Mouse (Mus musculus) heart, embryonic 14.5 days (tissue): ENCODE measurements around the gene Plvap. TPM values are rescaled to one million over a fixed set of nuclear protein-coding genes. Genes with fewer than 3 reads are reported as not detected.
"Not testable (repeated sequence)": the region's sequence is repeated elsewhere in the genome, so short reads cannot be mapped to it uniquely, and the experiment has no call there.

ENCODE experiments used
- ATAC-seq: fragments of 200-750 bp; cut with Nextera tagmentation; 2 replicates; pipeline ENCODE4 v1.8.0; 2017; ENCODE audit warnings: low read depth, moderate TSS enrichment; ENCODE audit not compliant: insufficient number of reproducible peaks, insufficient read depth, low FRiP score
- H3K27ac ChIP-seq, 2 experiments: fragments of 200-500 bp in 1 of 2; fragments of 300-500 bp in 1 of 2; sonication (generic) in 1 of 2; replicated peaks in 1 of 2; 2 replicates each; pipeline ENCODE4 v1.5.1; 2012 to 2014; ENCODE audit warnings: low read depth in 2 of 2, low read length in 2 of 2, control low read depth in 1 of 2, mild to moderate bottlenecking in 1 of 2, mixed read lengths in 1 of 2; ENCODE audit not compliant: control insufficient read depth in 1 of 2, insufficient read depth in 1 of 2
- H3K27me3 ChIP-seq: fragments of 300-500 bp; sonication (generic); 2 replicates; pipeline ENCODE4 v1.6.1; 2014; ENCODE audit warnings: mild to moderate bottlenecking, low read length, control low read depth; ENCODE audit not compliant: control insufficient read depth, insufficient read depth
- H3K36me3 ChIP-seq: fragments of 300-500 bp; sonication (generic); 2 replicates; pipeline ENCODE4 v1.6.1; 2014; ENCODE audit warnings: mild to moderate bottlenecking, control low read depth, low read length, mixed read lengths; ENCODE audit not compliant: control insufficient read depth, insufficient read depth
- H3K4me1 ChIP-seq, 2 experiments: fragments of 200-500 bp in 1 of 2; fragments of 300-500 bp in 1 of 2; sonication (generic) in 1 of 2; 2 replicates each; pipeline ENCODE4 v1.6.1; 2012 to 2014; ENCODE audit warnings: low read length in 2 of 2, control low read depth in 1 of 2, mixed read lengths in 1 of 2; ENCODE audit not compliant: control insufficient read depth in 2 of 2, insufficient read depth in 2 of 2
- H3K4me2 ChIP-seq: fragments of 300-500 bp; sonication (generic); 2 replicates; pipeline ENCODE4 v1.6.1; 2014; ENCODE audit warnings: mild to moderate bottlenecking, low read length
- H3K4me3 ChIP-seq, 2 experiments: fragments of 200-500 bp in 1 of 2; fragments of 300-500 bp in 1 of 2; sonication (generic) in 1 of 2; 2 replicates each; pipeline ENCODE4 v1.5.1; 2012 to 2014; ENCODE audit warnings: low read length in 2 of 2, mild to moderate bottlenecking in 2 of 2, control low read depth in 1 of 2, low read depth in 1 of 2, moderate library complexity in 1 of 2; ENCODE audit not compliant: control insufficient read depth in 1 of 2, insufficient read depth in 1 of 2
- H3K9ac ChIP-seq: fragments of 300-500 bp; sonication (generic); 2 replicates; pipeline ENCODE4 v1.6.1; 2014; ENCODE audit warnings: mild to moderate bottlenecking, low read length
- H3K9me3 ChIP-seq: fragments of 300-500 bp; sonication (generic); 2 replicates; pipeline ENCODE4 v1.6.1; 2016; ENCODE audit warnings: low read length, control low read depth; ENCODE audit not compliant: control insufficient read depth
- WGBS: fragments of 180-500 bp; shearing (Covaris S2); extraction: QIAGEN DNeasy Blood & Tissue Kit; methylation state at CpG from one replicate; pipeline ENCODE4 v1.1.7; 2014; 5-methylcytosine and 5-hydroxymethylcytosine counted together
- polyA plus RNA-seq: library from polyadenylated mRNA; unstranded; fragments of >200 nt; fragmentation: Nextera tagmentation; extraction: Ambion mirVana; gene quantifications from 2 replicates; pipeline ENCODE4 v1.2.1, GENCODE M21; 2014

The Plvap gene
- polyA plus RNA-seq, 1 experiment from 2014 or later, result 121 TPM

GRCm38 (mm10) chr8:71525226-71526050 is 13.9 kb upstream of the Plvap start, which contains the start of gene Ccdc194:
TSS of gene Ccdc194 (minus strand) at chr8:71525711.
- H3K9ac ChIP-seq, result peak within 1 kb of the TSS; percentile 46
- H3K4me1 ChIP-seq, result peaks cover 28 to 29% of the 10 kb centered on the region in 2 experiments
- H3K27me3 ChIP-seq, result no peaks in the 10 kb centered on the region
- H3K4me2 ChIP-seq, result peak within 1 kb of the TSS; percentile 51
- no peak for ATAC-seq
- WGBS, result 14% methylated on average over 46 of the region's 46 CpGs
- H3K4me3 ChIP-seq, result peak within 1 kb of the TSS; percentile 3 to 6; a peak in 2 of 4 replicates
- H3K36me3 ChIP-seq, result no peaks in the 10 kb centered on the region
- H3K9me3 ChIP-seq, result no peaks in the 10 kb centered on the region
- H3K27ac ChIP-seq, result peak within 1 kb of the TSS; percentile 88 to 95

DNA sequence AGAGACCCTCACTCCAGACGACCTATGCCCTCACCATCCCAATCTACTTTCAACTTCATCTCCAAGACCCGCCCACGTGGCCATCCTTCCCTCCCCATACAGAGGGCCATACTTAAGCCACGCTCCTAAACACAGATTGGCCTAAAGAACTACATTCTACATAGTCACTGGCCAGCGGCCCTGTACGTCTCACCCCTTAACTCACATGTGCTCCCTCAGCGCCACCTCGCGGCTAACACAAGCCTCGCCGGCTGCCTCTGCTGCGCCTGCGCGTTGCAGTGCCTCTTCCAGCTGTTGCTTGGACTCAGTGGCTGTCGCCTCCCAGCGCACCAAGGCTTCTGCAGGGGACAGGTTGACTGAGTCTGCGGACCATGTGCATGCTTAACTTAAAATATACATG is 10.1 kb upstream of the Plvap start:
- no peak overlapping the region for H3K4me3 ChIP-seq
- no peak overlapping the region for H3K27ac ChIP-seq
- no peaks in the 10 kb centered on the region for H3K9me3 ChIP-seq
- no peaks in the 10 kb centered on the region for H3K27me3 ChIP-seq
- H3K4me1 ChIP-seq, result peaks cover 13 to 14% of the 10 kb centered on the region in 2 experiments
- no peak overlapping the region for H3K9ac ChIP-seq
- H3K4me2 ChIP-seq, result no peak overlapping the region
- ATAC-seq, result peak; percentile 60
- 4% methylated on average over 17 of the region's 17 CpGs for WGBS
- no peaks in the 10 kb centered on the region for H3K36me3 ChIP-seq

DNA sequence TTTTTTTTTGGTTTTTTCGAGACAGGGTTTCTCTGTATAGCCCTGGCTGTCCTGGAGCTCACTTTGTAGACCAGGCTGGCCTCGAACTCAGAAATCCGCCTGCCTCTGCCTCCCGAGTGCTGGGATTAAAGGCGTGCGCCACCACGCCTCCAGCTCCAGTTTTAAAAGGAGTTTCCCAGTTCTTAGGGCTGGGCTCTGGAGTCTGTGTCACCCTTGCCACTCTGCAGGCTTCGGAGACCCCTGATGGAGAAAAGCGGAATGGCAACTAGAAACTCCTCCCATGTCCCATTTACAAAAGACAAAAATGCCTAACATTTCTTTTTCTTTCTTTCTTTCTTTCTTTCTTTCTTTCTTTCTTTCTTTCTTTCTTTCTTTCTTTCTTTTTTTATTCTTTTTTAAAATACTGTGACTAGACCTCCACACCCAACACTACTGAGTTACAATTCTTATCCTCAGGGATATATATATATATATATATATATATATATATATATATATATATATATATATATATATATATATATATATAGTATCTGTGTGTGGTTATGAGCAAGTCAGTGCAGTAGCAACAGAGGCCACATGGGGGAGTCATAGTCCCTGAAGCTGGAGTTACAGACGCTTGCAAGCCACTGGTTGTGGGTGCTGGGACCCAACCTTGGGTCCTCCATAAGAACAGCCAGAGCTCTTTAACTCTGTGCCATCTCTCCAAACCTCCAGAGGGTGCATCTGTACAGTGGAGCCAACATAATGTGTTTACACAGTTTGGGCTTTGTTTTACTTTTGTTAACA is 7.7 kb upstream of the Plvap start:
- not testable (repeated sequence) for H3K27me3 ChIP-seq, H3K4me3 ChIP-seq, ATAC-seq, H3K27ac ChIP-seq, H3K9ac ChIP-seq, H3K36me3 ChIP-seq, H3K4me2 ChIP-seq, H3K9me3 ChIP-seq, H3K4me1 ChIP-seq
- whole genome bisulfite sequencing, result 36% methylated on average over 9 of the region's 10 CpGs

- no peak overlapping the region for H3K4me2 ChIP-seq
- ATAC-seq, result no peak
- no peak overlapping the region for H3K9ac ChIP-seq
- H3K4me1 ChIP-seq, result peaks cover 0 to 5% of the 10 kb centered on the region in 2 experiments; a peak in 1 of 4 replicates
- H3K27me3 ChIP-seq, result no peaks in the 10 kb centered on the region; the same call in 1 of the 2 replicates
- no peaks in the 10 kb centered on the region for H3K9me3 ChIP-seq
- no peak overlapping the region for H3K4me3 ChIP-seq
- no peaks in the 10 kb centered on the region for H3K36me3 ChIP-seq
- no peak overlapping the region for H3K27ac ChIP-seq
- WGBS, result 20% methylated on average over 6 of the region's 6 CpGs
Observed at GRCm38 (mm10) chr8:71516786-71517185, 5.2 kb upstream of the Plvap start.

DNA sequence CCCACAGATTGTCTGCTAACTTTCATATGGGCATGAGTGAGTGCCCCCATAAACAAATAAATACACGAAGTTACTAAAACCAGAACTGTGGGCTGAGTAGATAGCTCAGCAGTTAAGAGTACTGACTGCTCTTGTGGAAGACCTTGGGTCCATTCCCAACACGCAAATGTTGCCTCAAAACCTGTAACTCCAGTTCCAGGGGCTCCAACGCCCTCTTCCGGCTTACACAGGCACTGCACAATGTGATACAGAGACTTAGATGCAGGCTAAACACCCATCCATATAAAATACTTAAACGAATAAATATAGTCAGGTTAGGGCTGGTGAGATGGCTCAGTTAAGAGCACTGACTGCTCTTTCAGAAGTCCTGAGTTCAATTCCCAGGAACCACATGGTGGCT is 3.5 kb upstream of the Plvap start:
- Histone ChIP-seq H3K4me3 (no peak overlapping the region), H3K27me3 (peaks cover 11% of the 10 kb centered on the region), H3K36me3 (no peaks in the 10 kb centered on the region), H3K4me2 (no peak overlapping the region), H3K9me3 (no peaks in the 10 kb centered on the region), H3K9ac (no peak overlapping the region), H3K4me1 (peaks cover 0 to 6% of the 10 kb centered on the region in 2 experiments; a peak in 1 of 4 replicates), H3K27ac (no peak overlapping the region)
- WGBS, result 74% methylated on average over 5 of the region's 5 CpGs
- no peak for ATAC-seq

GRCm38 (mm10) chr8:71513018-71513754 is 1.6 kb upstream of the Plvap start:
- Histone ChIP-seq H3K4me1 (peaks cover 0 to 6% of the 10 kb centered on the region in 2 experiments; a peak in 1 of 4 replicates), H3K27me3 (peaks cover 28% of the 10 kb centered on the region), H3K4me2 (no peak overlapping the region), H3K9ac (no peak overlapping the region), H3K9me3 (no peaks in the 10 kb centered on the region), H3K4me3 (no peak overlapping the region), H3K27ac (0 out of 4 replicates have a peak overlapping the region, but pooled peaks of 1 of the 2 experiments have one; percentile 1), H3K36me3 (no peaks in the 10 kb centered on the region)
- ATAC-seq, result no peak
- 55% methylated on average over 15 of the region's 15 CpGs for WGBS

- no peaks in the 10 kb centered on the region for H3K36me3 ChIP-seq
- no peaks in the 10 kb centered on the region for H3K9me3 ChIP-seq
- 50% methylated on average over 2 of the region's 2 CpGs for WGBS
- H3K27me3 ChIP-seq, result peaks cover 53% of the 10 kb centered on the region
- H3K4me2 ChIP-seq, result peak overlapping the region; percentile 77
- peak overlapping the region in 1 of 2 experiments; percentile 36; a peak in 2 of 4 replicates for H3K4me3 ChIP-seq
- no peak overlapping the region for H3K27ac ChIP-seq
- peaks cover 7 to 12% of the 10 kb centered on the region in 2 experiments; a peak in 3 of 4 replicates for H3K4me1 ChIP-seq
- no peak overlapping the region; the same call in 1 of the 2 replicates for H3K9ac ChIP-seq
- ATAC-seq, result no peak
Observed at GRCm38 (mm10) chr8:71509316-71509715, 2.2 kb downstream of the Plvap start.
